Comparison of ENCODE assay signal across 8 mouse cellular contexts in genomic region chr4:133010611-133011010, GRCm38 (mm10). TPM values are rescaled to one million over a fixed set of nuclear protein-coding genes. Genes with fewer than 3 reads are reported as not detected.
DNase-seq lines count a peak whose midpoint lies in the region; ATAC-seq and TF ChIP-seq lines count a peak whose summit lies in the region.

No protein-coding gene starts in this region.

- peak overlapping the region; percentile 0; the same call in 1 of the 2 replicates for H3K27ac ChIP-seq in testis, adult 2 months (ENCODE audit: control insufficient read depth, insufficient read depth, low read depth, low read length)
- no peak overlapping the region for H3K27ac ChIP-seq in neural tube, embryonic 14.5 days (ENCODE audit: low read depth, low read length)

- peak overlapping the region; percentile 86 for H3K4me3 ChIP-seq in testis, adult 2 months (ENCODE audit: control insufficient read depth, low read depth, low read length)
- peak overlapping the region; percentile 99 for H3K4me3 ChIP-seq in neural tube, embryonic 14.5 days (ENCODE audit: low read depth, low read length)

- ATAC-seq in neural tube, embryonic 14.5 days (ENCODE audit: low read depth): no peak

- no peaks in the 10 kb centered on the region for H3K9me3 ChIP-seq in neural tube, embryonic 14.5 days (ENCODE audit: control insufficient read depth, low read length)

- H3K36me3 ChIP-seq in testis, adult 2 months (ENCODE audit: control insufficient read depth, insufficient read depth, low read length): no peaks in the 10 kb centered on the region
- no peaks in the 10 kb centered on the region for H3K36me3 ChIP-seq in neural tube, embryonic 14.5 days (ENCODE audit: control insufficient read depth, insufficient read depth, low read length)

- H3K9ac ChIP-seq in neural tube, embryonic 14.5 days (replicated peaks; ENCODE audit: low read depth, low read length): 0 out of 2 replicates have a peak overlapping the region, but pooled peaks have one; percentile 21

- no peaks in the 10 kb centered on the region for H3K27me3 ChIP-seq in testis, adult 2 months (ENCODE audit: control insufficient read depth, insufficient read depth, low read length)
- no peaks in the 10 kb centered on the region for H3K27me3 ChIP-seq in neural tube, embryonic 14.5 days (ENCODE audit: control insufficient read depth, insufficient read depth, low read length)

- H3K4me1 ChIP-seq in testis, adult 2 months (ENCODE audit: control insufficient read depth, insufficient read depth, low read length): peaks cover 25% of the 10 kb centered on the region
- H3K4me1 ChIP-seq in neural tube, embryonic 14.5 days (ENCODE audit: control insufficient read depth, insufficient read depth, low read length): peaks cover 19% of the 10 kb centered on the region

- WGBS in neural tube, embryonic 14.5 days: under 1% methylated on average over 17 of the region's 17 CpGs

- H3K4me2 ChIP-seq in neural tube, embryonic 14.5 days (ENCODE audit: low read depth, low read length): peak overlapping the region; percentile 92; the same call in 1 of the 2 replicates

- no peak for TF ChIP-seq CTCF in testis, adult 2 months (IDR thresholded peaks at IDR 0.05; ENCODE audit: control insufficient read depth, insufficient read depth, insufficient replicate concordance, low read depth, low read length)

- no peak for TF ChIP-seq POLR2A in testis, adult 2 months (IDR thresholded peaks at IDR 0.05; ENCODE audit: control insufficient read depth, low read depth, low read length)

- DNase-seq in cerebellum, adult 11-12 months: peak; percentile 72
- no peak for DNase-seq in cerebellum, postnatal 36 days
- no peak for DNase-seq in testis, postnatal 14 days (ENCODE audit: low spot score)
- DNase-seq in kidney, postnatal 10 days: peak; percentile 51
- no peak for DNase-seq in layer of hippocampus, postnatal 10 days (ENCODE audit: low spot score in 2 of 2)
- no peak for DNase-seq in adrenal gland, postnatal 10 days

RNA-seq across cellular contexts. Expression of gene Ahdc1, which starts 0.4 kb away (rescaled TPM):
- polyA plus RNA-seq in testis, adult 2 months (2012; rRNA removed): 59.1 and 65.0 TPM in 2 replicates
- polyA plus RNA-seq in neural tube, embryonic 14.5 days (2014; fragmentation: Nextera tagmentation; extraction: Ambion mirVana): 12.2 and 13.1 TPM in 2 replicates
- 100 to 1,000 TPM in 1 of 2 experiments, 10 to 100 TPM in 1; 98.1 to 103 TPM for total RNA-seq in layer of hippocampus, postnatal 10 days (2021)
- total RNA-seq in adrenal gland, postnatal 10 days (2021): 10 to 100 TPM; 50.8 to 74.3 TPM

RNA-seq across cellular contexts. Expression of gene Fgr, which starts 36.7 kb away (rescaled TPM):
- 0.85 and 1.0 TPM in 2 replicates for polyA plus RNA-seq in testis, adult 2 months (2012; rRNA removed)
- polyA plus RNA-seq in neural tube, embryonic 14.5 days (2014; fragmentation: Nextera tagmentation; extraction: Ambion mirVana): not detected in 2 replicates
- under 1 TPM; 0.13 to 0.46 TPM for total RNA-seq in layer of hippocampus, postnatal 10 days (2021)
- 1 to 10 TPM; 1.3 to 1.6 TPM for total RNA-seq in adrenal gland, postnatal 10 days (2021)

Comparison
In these comparisons a context has a peak if more than half of its experiments do, and no peak if none do; other contexts are left out.
1. DNase-seq: peak in cerebellum, adult 11-12 months (single experiment) and kidney, postnatal 10 days (single experiment); none in cerebellum, postnatal 36 days (0 of 2), testis, postnatal 14 days (single experiment), layer of hippocampus, postnatal 10 days (0 of 2) and adrenal gland, postnatal 10 days (single experiment).